Mouse (Mus musculus) liver, embryonic 14.5 days (tissue): ENCODE data around the gene Thumpd3. TPM values are rescaled to one million over a fixed set of nuclear protein-coding genes. Genes with fewer than 3 reads are reported as not detected.

Experiments used
- ATAC-seq: fragments of 200-750 bp; cut with Nextera tagmentation; 2 replicates; pipeline ENCODE4 v1.8.0; 2017; ENCODE audit warnings: moderate number of reproducible peaks, mild to moderate bottlenecking, moderate library complexity; ENCODE audit not compliant: insufficient read depth
- DNase-seq, 3 experiments: peaks; one replicate each; pipeline ENCODE4 v3.0.0-alpha.2; 2012 to 2013; ENCODE audit warnings: low read depth in 3 of 3, low spot score in 3 of 3
- H3K27ac ChIP-seq: fragments of 300-500 bp; sonication (generic); 2 replicates; pipeline ENCODE4 v1.5.1; 2014; ENCODE audit warnings: moderate library complexity, mild to moderate bottlenecking, control low read depth, inconsistent platforms
- H3K27me3 ChIP-seq: fragments of 300-500 bp; sonication (generic); 2 replicates; pipeline ENCODE4 v1.6.1; 2014; ENCODE audit warnings: mild to moderate bottlenecking, low read length, moderate library complexity; ENCODE audit not compliant: control insufficient read depth, insufficient read depth
- H3K36me3 ChIP-seq: fragments of 300-500 bp; sonication (generic); replicated peaks from 2 replicates; pipeline ENCODE4 v1.6.1; 2014; ENCODE audit warnings: low read depth; ENCODE audit not compliant: control insufficient read depth, insufficient read depth
- H3K4me1 ChIP-seq, 2 experiments: fragments of 200-500 bp in 1 of 2; fragments of 300-500 bp in 1 of 2; sonication (generic) in 1 of 2; replicated peaks; 2 replicates each; pipeline ENCODE4 v1.6.1; 2012 to 2014; ENCODE audit warnings: antibody characterized with exemption in 1 of 2, inconsistent platforms in 1 of 2, low read length in 1 of 2; ENCODE audit not compliant: control insufficient read depth in 2 of 2, insufficient read depth in 2 of 2
- H3K4me2 ChIP-seq: fragments of 300-500 bp; sonication (generic); 2 replicates; pipeline ENCODE4 v1.6.1; 2014; ENCODE audit warnings: low read depth, mild to moderate bottlenecking, control low read depth, moderate library complexity
- H3K4me3 ChIP-seq, 2 experiments: fragments of 200-500 bp in 1 of 2; fragments of 300-500 bp in 1 of 2; sonication (generic) in 1 of 2; 2 replicates each; pipeline ENCODE4 v1.5.1; 2012 to 2014; ENCODE audit warnings: low read depth in 2 of 2, low read length in 2 of 2, mild to moderate bottlenecking in 2 of 2, control low read depth in 1 of 2, inconsistent platforms in 1 of 2, moderate library complexity in 1 of 2; ENCODE audit not compliant: insufficient read depth in 1 of 2
- H3K9ac ChIP-seq: fragments of 300-500 bp; sonication (generic); replicated peaks from 2 replicates; pipeline ENCODE4 v1.6.1; 2014; ENCODE audit warnings: mild to moderate bottlenecking, control low read depth, moderate library complexity
- H3K9me3 ChIP-seq: fragments of 300-500 bp; sonication (generic); 2 replicates; pipeline ENCODE4 v1.6.1; 2016; ENCODE audit warnings: low read length, mixed read lengths; ENCODE audit not compliant: control insufficient read depth
- CTCF ChIP-seq: IDR thresholded peaks from 2 replicates; pipeline ENCODE4 v1.5.1; 2016; ENCODE audit warnings: antibody characterized with exemption, low read depth, control low read depth
- EP300 ChIP-seq: IDR thresholded peaks from 2 replicates; pipeline ENCODE4 v1.6.1; 2016; ENCODE audit warnings: antibody characterized with exemption, low read depth
- WGBS: fragments of 180-500 bp; shearing (Covaris S2); extraction: QIAGEN DNeasy Blood & Tissue Kit; methylation state at CpG from one replicate; pipeline ENCODE4 v1.1.7; 2014; ENCODE audit not compliant: insufficient replicate concordance; 5-methylcytosine and 5-hydroxymethylcytosine counted together
- polyA plus RNA-seq, 2 experiments: library from polyadenylated mRNA; depleted of rRNA in 1 of 2; stranded (reverse) in 1 of 2; unstranded in 1 of 2; fragments of >200 nt; fragmentation: Nextera tagmentation in 1 of 2; extraction: Ambion mirVana in 1 of 2; gene quantifications; 2 replicates each; pipeline versions ENCODE4 v1.2.1 to v1.2.3; 2012 to 2014

Gene Thumpd3
- polyA plus RNA-seq, 2 experiments, result 19.6 to 35.4 TPM

DNA sequence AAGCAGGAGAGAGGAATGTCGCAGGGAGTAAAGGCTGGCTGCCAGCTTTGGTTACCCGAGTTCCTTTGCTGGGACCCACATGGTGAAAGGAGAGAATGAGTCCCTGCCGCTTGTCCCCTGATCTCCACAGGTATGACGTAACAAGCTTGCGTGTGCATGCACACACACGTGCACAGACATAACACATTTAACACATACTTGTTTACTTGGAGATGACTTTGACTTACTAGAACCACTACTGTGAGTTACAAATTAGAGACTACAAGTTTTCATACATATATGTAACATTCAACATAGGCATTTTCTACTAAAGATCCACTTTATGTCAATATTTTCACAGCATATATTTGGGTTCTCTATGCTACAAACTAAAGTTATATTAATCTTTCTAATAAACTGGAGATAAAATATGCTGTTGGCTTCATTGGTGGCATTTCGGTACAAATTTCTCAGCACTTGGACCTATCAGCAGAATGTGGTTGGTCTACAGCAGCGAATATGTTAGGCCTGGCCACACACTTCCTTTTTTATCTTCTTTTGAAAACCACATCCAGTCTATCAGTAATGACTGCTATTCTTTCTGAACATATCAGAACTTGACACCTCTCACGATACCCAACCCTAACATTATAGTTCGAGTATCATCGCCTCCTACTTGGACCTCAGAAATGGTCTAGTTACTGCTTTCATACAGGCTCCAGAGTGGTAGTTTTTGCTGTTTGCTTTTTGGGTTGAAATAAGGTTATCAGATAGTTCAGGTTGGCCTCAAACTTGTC is 4.6 kb upstream of the Thumpd3 start:
- DNase-seq (no peak), ATAC-seq (peak; percentile 17; the same call in 1 of the 2 replicates)
- H3K27ac ChIP-seq, result peak overlapping the region; percentile 64

DNA sequence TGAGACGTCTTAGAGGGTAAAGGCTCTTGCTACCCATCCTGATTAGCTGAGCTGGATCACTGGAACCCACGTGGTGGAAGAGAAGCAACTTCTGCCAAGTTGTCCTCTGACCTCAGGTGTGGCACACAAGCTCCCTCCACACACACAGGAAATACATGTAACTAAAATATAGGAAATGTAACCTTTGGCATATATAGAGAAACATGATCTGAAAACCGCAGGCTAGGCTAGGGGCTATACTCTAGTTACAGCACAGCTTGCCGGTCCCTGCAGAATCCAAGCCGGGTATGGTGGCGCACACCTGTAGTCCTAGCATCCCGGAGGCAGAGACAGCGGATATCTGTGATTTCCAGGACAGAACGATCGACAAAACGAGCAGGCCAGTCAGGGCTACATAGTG is 450 bp upstream of the Thumpd3 start:
- H3K4me2 ChIP-seq, result peak overlapping the region; percentile 92
- no peaks in the 10 kb centered on the region for H3K9me3 ChIP-seq
- H3K27me3 ChIP-seq, result no peaks in the 10 kb centered on the region
- H3K9ac ChIP-seq, result peak overlapping the region; percentile 79
- WGBS, result under 1% methylated on average over 11 of the region's 11 CpGs
- H3K4me1 ChIP-seq, result peaks cover 39 to 44% of the 10 kb centered on the region in 2 experiments
- H3K36me3 ChIP-seq, result peaks cover 11% of the 10 kb centered on the region
- H3K4me3 ChIP-seq, result peak overlapping the region; percentile 83 to 93
- TF ChIP-seq EP300 (no peak), CTCF (no peak)
- ATAC-seq, result peak; percentile 8; the same call in 1 of the 2 replicates
- DNase-seq, result no peak
- peak overlapping the region; percentile 94 for H3K27ac ChIP-seq

More for the DNA sequence above, 4.6 kb upstream of the Thumpd3 start:
- TF ChIP-seq EP300 (peak; percentile 58), CTCF (no peak)
- Histone ChIP-seq H3K9me3 (no peaks in the 10 kb centered on the region), H3K4me1 (peaks cover 23 to 38% of the 10 kb centered on the region in 2 experiments), H3K4me3 (no peak overlapping the region), H3K9ac (no peak overlapping the region), H3K27me3 (no peaks in the 10 kb centered on the region), H3K36me3 (no peaks in the 10 kb centered on the region), H3K4me2 (peak overlapping the region; percentile 11; the same call in 1 of the 2 replicates)
- 22% methylated on average over 11 of the region's 11 CpGs for WGBS

- 22% methylated on average over 15 of the region's 15 CpGs for WGBS
- no peak for ATAC-seq
- H3K4me3 ChIP-seq, result peak overlapping the region; percentile 83 to 96
- no peak for TF ChIP-seq CTCF
- no peaks in the 10 kb centered on the region for H3K27me3 ChIP-seq
- peak overlapping the region; percentile 92 for H3K4me2 ChIP-seq
- peak overlapping the region; percentile 90 for H3K9ac ChIP-seq
- H3K27ac ChIP-seq, result peak overlapping the region; percentile 94
- no peak for DNase-seq
- peaks cover 14% of the 10 kb centered on the region for H3K36me3 ChIP-seq
- no peaks in the 10 kb centered on the region for H3K9me3 ChIP-seq
- peaks cover 27 to 31% of the 10 kb centered on the region in 2 experiments for H3K4me1 ChIP-seq
Measured at GRCm38 (mm10) chr6:113047016-113047746, 1.2 kb downstream of the Thumpd3 start.

- ATAC-seq (no peak), DNase-seq (no peak)
- H3K27ac ChIP-seq, result no peak overlapping the region; the same call in 1 of the 2 replicates
- H3K4me1 ChIP-seq, result peaks cover 25 to 29% of the 10 kb centered on the region in 2 experiments
- H3K4me2 ChIP-seq, result peak overlapping the region; percentile 92
- H3K27me3 ChIP-seq, result no peaks in the 10 kb centered on the region
- peak overlapping the region; percentile 40 for H3K9ac ChIP-seq
- no peak for TF ChIP-seq CTCF
- no peak for TF ChIP-seq EP300
- 27% methylated on average over 2 of the region's 2 CpGs for WGBS
- H3K36me3 ChIP-seq, result peaks cover 21% of the 10 kb centered on the region
- H3K4me3 ChIP-seq, result peak overlapping the region; percentile 10 to 83; a peak in 3 of 4 replicates
- no peaks in the 10 kb centered on the region for H3K9me3 ChIP-seq
Measured at GRCm38 (mm10) chr6:113048371-113048770, 2.3 kb downstream of the Thumpd3 start.

- TF ChIP-seq CTCF (no peak), EP300 (no peak)
- ATAC-seq (no peak), DNase-seq (no peak)
- Histone ChIP-seq H3K4me3 (peak overlapping the region in 1 of 2 experiments; percentile 12; a peak in 1 of 4 replicates), H3K4me2 (peak overlapping the region; percentile 92), H3K4me1 (peaks cover 23 to 29% of the 10 kb centered on the region in 2 experiments), H3K9me3 (no peaks in the 10 kb centered on the region), H3K27ac (no peak overlapping the region; the same call in 1 of the 2 replicates), H3K9ac (peak overlapping the region; percentile 40), H3K36me3 (peaks cover 22% of the 10 kb centered on the region), H3K27me3 (no peaks in the 10 kb centered on the region)
- 26% methylated on average over 3 of the region's 3 CpGs for WGBS
Measured at GRCm38 (mm10) chr6:113049159-113049558, 3.1 kb downstream of the Thumpd3 start.
